Mouse (Mus musculus) cerebellum, adult 2 months (tissue): ENCODE results near the gene Gm20379.

Experiments
- CTCF ChIP-seq: fragments of 200-500 bp; IDR thresholded peaks from 2 replicates; pipeline ENCODE4 v1.5.1; 2011; ENCODE audit warnings: low read depth, mild to moderate bottlenecking, control low read depth, low read length, moderate library complexity, borderline replicate concordance; ENCODE audit not compliant: insufficient read depth
- POLR2A ChIP-seq: fragments of 200-500 bp; IDR thresholded peaks from 2 replicates; pipeline ENCODE4 v1.6.1; 2011; ENCODE audit warnings: low read length, control low read depth, borderline replicate concordance; ENCODE audit not compliant: insufficient read depth

DNA sequence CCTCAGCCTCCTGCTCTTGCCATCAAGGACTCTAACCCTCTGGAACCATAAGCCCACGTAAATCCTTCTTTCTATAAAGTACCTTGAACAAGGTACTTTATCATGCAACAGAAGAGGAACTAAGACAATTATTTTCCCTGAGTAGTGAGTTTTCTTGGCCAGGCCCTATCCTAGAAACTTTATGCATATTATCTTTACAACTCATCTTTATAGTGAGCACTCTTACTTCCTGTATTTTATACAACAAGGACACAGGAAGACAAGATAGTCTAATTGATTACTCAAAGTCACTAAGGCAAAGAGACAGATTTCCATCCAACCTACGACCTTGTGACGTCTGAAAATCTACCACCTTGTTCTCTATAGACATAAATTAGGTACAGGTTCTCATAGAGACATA is 34.0 kb downstream of the Gm20379 start:
- TF ChIP-seq CTCF (no peak), POLR2A (no peak)
